Mouse (Mus musculus) erythroblast, embryonic 14.5 days (primary cell): ENCODE results near the gene Zim1.

Experiments
- GATA1 ChIP-seq: IDR thresholded peaks from 2 replicates; pipeline ENCODE4 v1.6.1; 2012; ENCODE audit warnings: low read length, inconsistent platforms, mixed read lengths
- TAL1 ChIP-seq: IDR thresholded peaks from 3 replicates; pipeline ENCODE4 v1.6.1; 2012; ENCODE audit warnings: low read length, inconsistent platforms, mixed read lengths

DNA sequence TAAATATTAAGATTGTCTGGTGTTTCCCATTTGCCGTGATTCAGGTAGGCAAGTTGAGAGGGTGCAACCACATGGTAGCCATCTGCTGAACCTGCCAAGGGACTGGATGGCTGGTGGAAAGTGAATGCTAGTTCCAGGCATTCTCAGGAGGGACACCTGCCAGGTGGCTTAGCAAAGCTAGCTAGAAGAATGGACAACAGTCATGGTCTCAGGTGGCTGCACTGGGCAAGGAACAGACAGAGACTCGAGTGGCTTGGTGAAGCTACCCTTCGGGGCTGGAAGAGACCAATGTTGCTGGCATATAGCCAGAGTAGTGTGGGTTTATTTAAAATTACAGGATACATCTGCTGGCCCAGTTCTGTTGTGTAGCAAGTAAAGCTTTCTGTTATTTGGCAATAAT is 60.4 kb downstream of the Zim1 start:
- TF ChIP-seq GATA1 = no peak
- no peak for TF ChIP-seq TAL1
